Mouse (Mus musculus) lung, embryonic 14.5 days (tissue): Measurements from ENCODE around the gene Sphkap. TPM values are rescaled to one million over a fixed set of nuclear protein-coding genes. Genes with fewer than 3 reads are reported as not detected.

ENCODE experiments used
- ATAC-seq: fragments of 200-750 bp; cut with Nextera tagmentation; 2 replicates; pipeline ENCODE4 v1.8.0; 2017; ENCODE audit warnings: mild to moderate bottlenecking, moderate TSS enrichment, moderate library complexity; ENCODE audit not compliant: insufficient read depth
- DNase-seq: peaks from one replicate; pipeline ENCODE4 v3.0.0-alpha.2; 2015
- H3K27ac ChIP-seq: fragments of 300-500 bp; sonication (generic); 2 replicates; pipeline ENCODE4 v1.5.1; 2014; ENCODE audit warnings: low read depth, mild to moderate bottlenecking, moderate library complexity
- H3K27me3 ChIP-seq: fragments of 300-500 bp; sonication (generic); 2 replicates; pipeline ENCODE4 v1.6.1; 2014; ENCODE audit warnings: low read length, control low read depth; ENCODE audit not compliant: insufficient read depth
- H3K36me3 ChIP-seq: fragments of 300-500 bp; sonication (generic); 2 replicates; pipeline ENCODE4 v1.6.1; 2014; ENCODE audit warnings: control low read depth; ENCODE audit not compliant: insufficient read depth
- H3K4me1 ChIP-seq: fragments of 300-500 bp; sonication (generic); 2 replicates; pipeline ENCODE4 v1.6.1; 2014; ENCODE audit warnings: antibody characterized with exemption, control low read depth; ENCODE audit not compliant: insufficient read depth
- H3K4me2 ChIP-seq: fragments of 300-500 bp; sonication (generic); 2 replicates; pipeline ENCODE4 v1.6.1; 2014; ENCODE audit warnings: mild to moderate bottlenecking
- H3K4me3 ChIP-seq: fragments of 300-500 bp; sonication (generic); 2 replicates; pipeline ENCODE4 v1.5.1; 2014; ENCODE audit warnings: low read depth, low read length
- H3K9ac ChIP-seq: fragments of 300-500 bp; sonication (generic); 2 replicates; pipeline ENCODE4 v1.6.1; 2014
- H3K9me3 ChIP-seq: fragments of 300-500 bp; sonication (generic); 2 replicates; pipeline ENCODE4 v1.6.1; 2016; ENCODE audit warnings: low read depth, low read length, control low read depth
- CTCF ChIP-seq: IDR thresholded peaks from 2 replicates; pipeline ENCODE4 v1.5.1; 2016; ENCODE audit warnings: antibody characterized with exemption, low read depth
- WGBS: fragments of 180-500 bp; shearing (Covaris S2); extraction: QIAGEN DNeasy Blood & Tissue Kit; methylation state at CpG from one replicate; pipeline ENCODE4 v1.1.7; 2014; 5-methylcytosine and 5-hydroxymethylcytosine counted together
- polyA plus RNA-seq: library from polyadenylated mRNA; unstranded; fragments of >200 nt; fragmentation: Nextera tagmentation; extraction: Ambion mirVana; gene quantifications from 2 replicates; pipeline ENCODE4 v1.2.1, GENCODE M21; 2014

Sphkap gene
- polyA plus RNA-seq, 1 experiment from 2014 or later, result 0.59 TPM

GRCm38 (mm10) chr1:83297137-83298076, 110.6 kb downstream of the Sphkap start:
- 72% methylated on average over 6 of the region's 6 CpGs for WGBS
- DNase-seq, result no peak
- no peak for TF ChIP-seq CTCF
- ATAC-seq, result no peak
- Histone ChIP-seq H3K4me1 (no peaks in the 10 kb centered on the region), H3K27me3 (no peaks in the 10 kb centered on the region), H3K9me3 (no peaks in the 10 kb centered on the region), H3K9ac (no peak overlapping the region), H3K27ac (no peak overlapping the region), H3K4me2 (no peak overlapping the region), H3K4me3 (no peak overlapping the region), H3K36me3 (no peaks in the 10 kb centered on the region)

GRCm38 (mm10) chr1:83285866-83286265, 122.1 kb downstream of the Sphkap start:
- WGBS, result 61% methylated on average over 7 of the region's 7 CpGs
- H3K27ac ChIP-seq, result no peak overlapping the region
- H3K9me3 ChIP-seq, result no peaks in the 10 kb centered on the region
- H3K27me3 ChIP-seq, result no peaks in the 10 kb centered on the region
- no peak overlapping the region for H3K9ac ChIP-seq
- no peak overlapping the region for H3K4me3 ChIP-seq
- no peak overlapping the region for H3K4me2 ChIP-seq
- DNase-seq (no peak), ATAC-seq (no peak)
- no peak for TF ChIP-seq CTCF
- H3K4me1 ChIP-seq, result no peaks in the 10 kb centered on the region
- H3K36me3 ChIP-seq, result no peaks in the 10 kb centered on the region

- ATAC-seq (no peak), DNase-seq (no peak)
- no peaks in the 10 kb centered on the region for H3K27me3 ChIP-seq
- H3K27ac ChIP-seq, result no peak overlapping the region
- H3K4me1 ChIP-seq, result no peaks in the 10 kb centered on the region
- TF ChIP-seq CTCF, result no peak
- WGBS, result 80% methylated on average over 11 of the region's 11 CpGs
- no peaks in the 10 kb centered on the region for H3K36me3 ChIP-seq
- no peak overlapping the region for H3K9ac ChIP-seq
- H3K9me3 ChIP-seq, result no peaks in the 10 kb centered on the region
- H3K4me2 ChIP-seq, result no peak overlapping the region
- H3K4me3 ChIP-seq, result no peak overlapping the region
These were observed 131.0 kb downstream of the Sphkap start for GRCm38 (mm10) chr1:83277044-83277443.

GRCm38 (mm10) chr1:83276637-83277036, 131.4 kb downstream of the Sphkap start:
- H3K9me3 ChIP-seq, result no peaks in the 10 kb centered on the region
- H3K9ac ChIP-seq, result no peak overlapping the region
- no peak overlapping the region for H3K4me2 ChIP-seq
- DNase-seq (no peak), ATAC-seq (no peak)
- H3K4me3 ChIP-seq, result no peak overlapping the region
- 88% methylated on average over 9 of the region's 9 CpGs for WGBS
- no peaks in the 10 kb centered on the region for H3K27me3 ChIP-seq
- H3K27ac ChIP-seq, result no peak overlapping the region
- H3K36me3 ChIP-seq, result no peaks in the 10 kb centered on the region
- no peaks in the 10 kb centered on the region for H3K4me1 ChIP-seq
- no peak for TF ChIP-seq CTCF

GRCm38 (mm10) chr1:83251746-83252145, 156.3 kb downstream of the Sphkap start:
- no peak overlapping the region for H3K9ac ChIP-seq
- no peak overlapping the region for H3K27ac ChIP-seq
- H3K4me1 ChIP-seq, result no peaks in the 10 kb centered on the region
- WGBS, result 74% methylated on average over 1 of the region's 1 CpGs
- no peak for DNase-seq
- no peak for ATAC-seq
- H3K4me3 ChIP-seq, result no peak overlapping the region
- H3K4me2 ChIP-seq, result no peak overlapping the region
- no peaks in the 10 kb centered on the region for H3K9me3 ChIP-seq
- no peak for TF ChIP-seq CTCF
- no peaks in the 10 kb centered on the region for H3K36me3 ChIP-seq
- H3K27me3 ChIP-seq, result no peaks in the 10 kb centered on the region

- H3K27me3 ChIP-seq, result no peaks in the 10 kb centered on the region
These were observed 159.7 kb downstream of the Sphkap start for GRCm38 (mm10) chr1:83248235-83248746.

GRCm38 (mm10) chr1:83227946-83228345, 180.1 kb downstream of the Sphkap start:
- H3K4me1 ChIP-seq, result no peaks in the 10 kb centered on the region
- no peaks in the 10 kb centered on the region for H3K9me3 ChIP-seq
- no peak for ATAC-seq
- H3K27me3 ChIP-seq, result no peaks in the 10 kb centered on the region
- no peak overlapping the region for H3K27ac ChIP-seq
- no peaks in the 10 kb centered on the region for H3K36me3 ChIP-seq
- no peak overlapping the region for H3K4me3 ChIP-seq
- no peak overlapping the region for H3K9ac ChIP-seq
- no peak for DNase-seq
- WGBS, result 49% methylated on average over 3 of the region's 3 CpGs
- no peak for TF ChIP-seq CTCF
- H3K4me2 ChIP-seq, result no peak overlapping the region

More at GRCm38 (mm10) chr1:83248235-83248746, 159.7 kb downstream of the Sphkap start:
- no peak for TF ChIP-seq CTCF
- H3K4me1 ChIP-seq, result no peaks in the 10 kb centered on the region
- no peaks in the 10 kb centered on the region for H3K36me3 ChIP-seq
- 74% methylated on average over 1 of the region's 1 CpGs for WGBS
- DNase-seq (no peak), ATAC-seq (no peak)
- H3K9me3 ChIP-seq, result no peaks in the 10 kb centered on the region
- no peak overlapping the region for H3K9ac ChIP-seq
- H3K4me2 ChIP-seq, result no peak overlapping the region
- H3K4me3 ChIP-seq, result no peak overlapping the region
- no peak overlapping the region for H3K27ac ChIP-seq
